Mouse (Mus musculus) forebrain, embryonic 15.5 days (tissue): Measurements from ENCODE around the gene Zhx3. TPM values are rescaled to one million over a fixed set of nuclear protein-coding genes. Genes with fewer than 3 reads are reported as not detected.
A peak's percentile ranks its signal among the peaks of the same experiment; 100 is the strongest.

ENCODE experiments used
- ATAC-seq: fragments of 200-750 bp; cut with Nextera tagmentation; replicated peaks from 2 replicates; pipeline ENCODE4 v1.8.0; 2017; ENCODE audit warnings: mild to moderate bottlenecking, moderate TSS enrichment, moderate library complexity
- H3K27ac ChIP-seq: fragments of 300-500 bp; sonication (generic); replicated peaks from 2 replicates; pipeline ENCODE4 v1.5.1; 2015; ENCODE audit warnings: mild to moderate bottlenecking, inconsistent platforms
- H3K27me3 ChIP-seq: fragments of 300-500 bp; sonication (generic); 2 replicates; pipeline ENCODE4 v1.6.1; 2015; ENCODE audit warnings: inconsistent platforms
- H3K36me3 ChIP-seq: fragments of 300-500 bp; sonication (generic); 2 replicates; pipeline ENCODE4 v1.6.1; 2015; ENCODE audit warnings: mild to moderate bottlenecking, inconsistent platforms
- H3K4me1 ChIP-seq: fragments of 300-500 bp; sonication (generic); 2 replicates; pipeline ENCODE4 v1.6.1; 2015; ENCODE audit warnings: inconsistent platforms
- H3K4me2 ChIP-seq: fragments of 300-500 bp; sonication (generic); replicated peaks from 2 replicates; pipeline ENCODE4 v1.6.1; 2015; ENCODE audit warnings: mild to moderate bottlenecking, inconsistent platforms
- H3K4me3 ChIP-seq: fragments of 300-500 bp; sonication (generic); 2 replicates; pipeline ENCODE4 v1.5.1; 2015; ENCODE audit warnings: mild to moderate bottlenecking, inconsistent platforms
- H3K9ac ChIP-seq: fragments of 300-500 bp; sonication (generic); replicated peaks from 2 replicates; pipeline ENCODE4 v1.6.1; 2015; ENCODE audit warnings: mild to moderate bottlenecking, inconsistent platforms
- H3K9me3 ChIP-seq: fragments of 300-500 bp; sonication (generic); 2 replicates; pipeline ENCODE4 v1.6.1; 2016; ENCODE audit warnings: inconsistent platforms
- WGBS: fragments of 180-500 bp; shearing (Covaris S2); methylation state at CpG from one replicate; pipeline ENCODE4 v1.1.7; 2015; ENCODE audit warnings: mixed read lengths; 5-methylcytosine and 5-hydroxymethylcytosine counted together
- polyA plus RNA-seq: library from polyadenylated mRNA; unstranded; fragments of >200 nt; fragmentation: Nextera tagmentation; extraction: Ambion mirVana; gene quantifications from 2 replicates; pipeline ENCODE4 v1.2.1, GENCODE M21; 2015

The Zhx3 gene
- polyA plus RNA-seq, 1 experiment from 2014 or later, result 21.1 TPM

DNA sequence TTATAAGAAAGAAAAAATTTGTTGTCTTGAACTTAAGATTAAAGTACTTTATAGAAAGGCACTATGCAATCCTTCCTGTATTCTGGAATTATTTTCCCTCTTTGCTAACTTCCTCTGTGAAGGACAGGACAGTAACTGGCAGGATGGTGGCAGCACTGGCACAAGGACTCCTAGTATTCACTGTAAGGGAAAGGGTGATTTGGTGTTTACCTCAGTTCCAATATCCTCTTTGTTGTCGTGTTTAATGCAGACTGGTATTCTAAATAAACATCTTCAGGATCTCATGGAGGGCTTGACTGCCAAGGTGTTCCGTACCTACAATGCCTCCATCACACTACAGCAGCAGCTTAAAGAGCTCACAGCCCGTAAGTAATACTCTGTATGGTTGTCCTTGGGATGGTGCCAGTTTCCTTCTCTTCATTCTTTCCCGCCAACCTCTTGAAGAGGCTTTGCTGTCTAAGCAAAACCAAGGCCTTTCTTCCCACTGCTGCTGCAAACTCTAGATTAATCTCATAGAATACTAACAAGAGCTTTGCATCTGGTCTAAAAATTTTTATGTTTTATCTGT, 157.3 kb downstream of the Zhx3 start:
- Histone ChIP-seq H3K9me3 (no peaks in the 10 kb centered on the region), H3K4me3 (no peak overlapping the region), H3K4me2 (no peak overlapping the region), H3K27ac (peak overlapping the region; percentile 5; the same call in 1 of the 2 replicates), H3K4me1 (peaks cover 4% of the 10 kb centered on the region), H3K27me3 (no peaks in the 10 kb centered on the region), H3K9ac (no peak overlapping the region), H3K36me3 (peaks cover 87% of the 10 kb centered on the region)
- WGBS, result 30% methylated on average over 4 of the region's 4 CpGs
- peak; percentile 63 for ATAC-seq

DNA sequence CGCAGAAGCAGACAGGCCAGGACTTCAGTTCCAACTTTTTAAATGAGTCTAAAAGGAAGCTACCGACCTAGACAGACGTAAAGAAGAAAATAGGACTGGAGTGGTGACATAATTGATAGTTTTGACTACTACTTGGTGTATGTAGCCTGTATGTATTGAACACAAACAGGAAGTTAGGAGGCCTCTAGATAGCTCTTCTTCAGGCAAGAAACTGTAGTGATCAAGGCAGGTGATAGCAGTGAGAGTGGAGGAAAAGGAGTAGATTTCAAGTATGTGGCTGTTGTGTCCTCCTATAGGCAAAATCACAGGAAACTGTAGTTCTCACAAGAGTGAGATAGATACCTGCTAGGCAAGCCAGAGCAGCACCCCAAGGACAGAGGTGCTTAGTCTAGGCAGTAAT, 165.1 kb downstream of the Zhx3 start:
- no peaks in the 10 kb centered on the region for H3K27me3 ChIP-seq
- H3K27ac ChIP-seq, result no peak overlapping the region
- H3K9me3 ChIP-seq, result no peaks in the 10 kb centered on the region
- H3K4me1 ChIP-seq, result no peaks in the 10 kb centered on the region
- ATAC-seq, result no peak
- peaks cover 79% of the 10 kb centered on the region for H3K36me3 ChIP-seq
- no peak overlapping the region for H3K9ac ChIP-seq
- 62% methylated on average over 3 of the region's 3 CpGs for WGBS
- H3K4me3 ChIP-seq, result no peak overlapping the region
- no peak overlapping the region for H3K4me2 ChIP-seq

DNA sequence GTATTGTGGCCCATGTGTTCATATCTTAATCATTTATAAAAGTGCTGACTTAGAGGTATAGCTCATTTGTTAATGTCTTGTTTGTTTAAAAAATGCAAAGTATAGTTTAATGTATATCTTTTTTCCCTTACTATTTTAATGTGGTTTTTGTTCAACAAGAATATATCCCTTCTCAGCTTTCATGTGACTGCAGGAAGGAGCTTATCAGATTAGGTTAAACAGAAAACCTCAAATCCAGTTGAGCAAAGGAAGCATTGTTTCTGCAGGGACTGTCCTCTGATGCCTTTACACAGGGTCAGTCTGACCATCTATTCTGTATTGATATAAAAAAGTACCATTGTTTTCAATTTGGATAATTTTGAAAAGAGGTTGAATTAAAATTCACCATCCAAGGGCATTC, 170.0 kb downstream of the Zhx3 start:
- Histone ChIP-seq H3K9ac (no peak overlapping the region), H3K4me2 (no peak overlapping the region), H3K27me3 (no peaks in the 10 kb centered on the region), H3K4me1 (no peaks in the 10 kb centered on the region), H3K27ac (no peak overlapping the region), H3K4me3 (no peak overlapping the region), H3K36me3 (peaks cover 76% of the 10 kb centered on the region), H3K9me3 (no peaks in the 10 kb centered on the region)
- no peak for ATAC-seq

DNA sequence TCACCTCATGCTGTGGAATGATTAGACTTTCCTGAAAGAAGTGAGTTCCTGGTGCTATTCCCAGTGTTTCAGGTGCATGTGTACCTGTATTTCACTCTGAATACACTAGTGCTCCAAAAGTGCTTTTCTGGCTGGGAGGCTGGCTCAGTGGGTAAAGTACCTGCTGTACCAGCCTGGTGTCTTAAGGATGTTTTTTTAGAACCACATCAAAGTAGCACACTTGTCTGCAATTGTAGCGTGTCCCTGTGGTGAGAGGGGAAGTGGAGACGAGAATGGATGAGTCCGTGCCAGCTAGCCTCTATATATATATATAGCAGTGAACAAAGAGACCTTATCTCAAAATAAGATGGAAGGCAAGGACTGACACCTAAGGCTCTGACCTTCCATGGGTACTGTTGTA, 171.2 kb downstream of the Zhx3 start:
- H3K9me3 ChIP-seq, result no peaks in the 10 kb centered on the region
- H3K27ac ChIP-seq, result no peak overlapping the region
- no peaks in the 10 kb centered on the region for H3K27me3 ChIP-seq
- no peak overlapping the region for H3K4me3 ChIP-seq
- no peak for ATAC-seq
- peaks cover 71% of the 10 kb centered on the region for H3K36me3 ChIP-seq
- no peaks in the 10 kb centered on the region for H3K4me1 ChIP-seq
- no peak overlapping the region for H3K9ac ChIP-seq
- WGBS, result 85% methylated on average over 3 of the region's 3 CpGs
- H3K4me2 ChIP-seq, result no peak overlapping the region

DNA sequence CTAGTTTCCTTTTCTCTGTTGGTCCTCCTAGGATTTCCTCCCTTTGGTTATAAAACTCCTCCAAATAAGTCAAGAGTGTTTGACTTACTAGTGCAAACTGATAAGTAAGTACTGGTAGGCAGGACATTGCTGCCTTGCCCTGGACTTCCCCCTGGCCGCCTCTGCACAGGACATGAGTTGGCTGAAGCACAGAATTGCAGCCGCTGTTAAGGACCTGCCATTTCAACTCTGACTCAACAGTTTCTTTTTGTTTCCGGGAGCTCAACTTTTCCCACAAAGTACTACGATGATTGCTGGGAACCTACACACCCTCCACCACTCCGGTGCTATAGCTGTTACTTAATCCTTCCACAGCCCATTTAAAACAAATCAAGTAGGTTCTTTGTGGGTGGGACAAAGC, 172.5 kb downstream of the Zhx3 start:
- H3K36me3 ChIP-seq, result peaks cover 66% of the 10 kb centered on the region
- H3K4me2 ChIP-seq, result no peak overlapping the region
- no peak overlapping the region for H3K27ac ChIP-seq
- H3K27me3 ChIP-seq, result no peaks in the 10 kb centered on the region
- ATAC-seq, result no peak
- H3K4me3 ChIP-seq, result no peak overlapping the region
- H3K9me3 ChIP-seq, result no peaks in the 10 kb centered on the region
- no peaks in the 10 kb centered on the region for H3K4me1 ChIP-seq
- H3K9ac ChIP-seq, result no peak overlapping the region
- WGBS, result 68% methylated on average over 5 of the region's 5 CpGs

Other genes with a start within 250 kb of the Zhx3 start
- 106 and 113 TPM in 2 replicates for gene Top1, start 227.1 kb downstream of the Zhx3 start, polyA plus RNA-seq
- gene Plcg1, start 141.7 kb downstream of the Zhx3 start, polyA plus RNA-seq, result 80.5 and 82.2 TPM in 2 replicates
- gene Lpin3, start 7.7 kb upstream of the Zhx3 start, polyA plus RNA-seq, result 0.13 and 0.15 TPM in 2 replicates
- gene Emilin3, start 39.3 kb upstream of the Zhx3 start, polyA plus RNA-seq, result 0.29 and 0.34 TPM in 2 replicates
- 39.5 and 40.5 TPM in 2 replicates for gene Chd6, start 236.1 kb upstream of the Zhx3 start, polyA plus RNA-seq